Mouse (Mus musculus): ENCODE results near the gene Cst13.
"Not testable (repeated sequence)": the region's sequence is repeated elsewhere in the genome, so short reads cannot be mapped to it uniquely, and the experiment has no call there.

Gene Cst13

GRCm38 (mm10) chr2:148819909-148820308 is at the start of gene Cst13:
Gene Cst13, plus strand, starts transcription at chr2:148820081.
- TF ChIP-seq GATA4 (IDR thresholded peaks at IDR 0.05; ENCODE audit: insufficient replicate concordance, low read length): no peak

- not testable (repeated sequence) for TF ChIP-seq GATA4 (IDR thresholded peaks at IDR 0.05; ENCODE audit: insufficient replicate concordance, low read length)
Observed at GRCm38 (mm10) chr2:148771397-148771796, 48.5 kb upstream of the Cst13 start, which contains the start of gene Cst11. Gene Cst11, minus strand, starts transcription at chr2:148771497.

- TF ChIP-seq GATA4 (IDR thresholded peaks at IDR 0.05; ENCODE audit: insufficient replicate concordance, low read length): no peak
Observed at GRCm38 (mm10) chr2:148781709-148782108, 38.2 kb upstream of the Cst13 start, which contains the start of gene 8030411F24Rik. Gene 8030411F24Rik, plus strand, starts transcription at chr2:148782009.

- no peak for TF ChIP-seq GATA4 (IDR thresholded peaks at IDR 0.05; ENCODE audit: insufficient replicate concordance, low read length)
Observed at GRCm38 (mm10) chr2:148789142-148789541, 30.7 kb upstream of the Cst13 start, which contains the start of gene Cst12. Gene Cst12, plus strand, starts transcription at chr2:148789361.

- no peak for TF ChIP-seq GATA4 (IDR thresholded peaks at IDR 0.05; ENCODE audit: insufficient replicate concordance, low read length)
Observed at GRCm38 (mm10) chr2:148798485-148798884, 21.4 kb upstream of the Cst13 start, which contains the start of gene Cst8. Gene Cst8, plus strand, starts transcription at chr2:148798785.

GRCm38 (mm10) chr2:148801491-148801921 is 18.4 kb upstream of the Cst13 start:
- TF ChIP-seq GATA4 (IDR thresholded peaks at IDR 0.05; ENCODE audit: insufficient replicate concordance, low read length): no peak

GRCm38 (mm10) chr2:148806696-148807095 is 13.2 kb upstream of the Cst13 start:
- no peak for TF ChIP-seq GATA4 (IDR thresholded peaks at IDR 0.05; ENCODE audit: insufficient replicate concordance, low read length)

GRCm38 (mm10) chr2:148825986-148826385 is 6.1 kb downstream of the Cst13 start:
- TF ChIP-seq GATA4 (IDR thresholded peaks at IDR 0.05; ENCODE audit: insufficient replicate concordance, low read length): no peak

GRCm38 (mm10) chr2:148834912-148835311 is 15.0 kb downstream of the Cst13 start, which contains the start of gene Cst9:
Gene Cst9, plus strand, starts transcription at chr2:148835147.
- TF ChIP-seq GATA4 (IDR thresholded peaks at IDR 0.05; ENCODE audit: insufficient replicate concordance, low read length): no peak

- TF ChIP-seq GATA4 (IDR thresholded peaks at IDR 0.05; ENCODE audit: insufficient replicate concordance, low read length): no peak
Observed at GRCm38 (mm10) chr2:148838075-148838777, 18.3 kb downstream of the Cst13 start.

- no peak for TF ChIP-seq GATA4 (IDR thresholded peaks at IDR 0.05; ENCODE audit: insufficient replicate concordance, low read length)
Observed at GRCm38 (mm10) chr2:148839224-148839623, 19.3 kb downstream of the Cst13 start.

- TF ChIP-seq GATA4 (IDR thresholded peaks at IDR 0.05; ENCODE audit: insufficient replicate concordance, low read length): no peak; the same call in 1 of the 2 replicates
Observed at GRCm38 (mm10) chr2:148851116-148851906, 31.4 kb downstream of the Cst13 start.

GRCm38 (mm10) chr2:148856630-148857400 is 36.9 kb downstream of the Cst13 start:
- no peak for TF ChIP-seq GATA4 (IDR thresholded peaks at IDR 0.05; ENCODE audit: insufficient replicate concordance, low read length)

- TF ChIP-seq GATA4 (IDR thresholded peaks at IDR 0.05; ENCODE audit: insufficient replicate concordance, low read length): no peak
Observed at GRCm38 (mm10) chr2:148857506-148857905, 37.6 kb downstream of the Cst13 start.

- TF ChIP-seq GATA4 (IDR thresholded peaks at IDR 0.05; ENCODE audit: insufficient replicate concordance, low read length): no peak
Observed at GRCm38 (mm10) chr2:148860993-148861392, 41.1 kb downstream of the Cst13 start.
